Mouse (Mus musculus) forebrain, embryonic 14.5 days (tissue): Measurements from ENCODE around the gene Clec2g. TPM values are rescaled to one million over a fixed set of nuclear protein-coding genes. Genes with fewer than 3 reads are reported as not detected.
"Not testable (repeated sequence)": the region's sequence is repeated elsewhere in the genome, so short reads cannot be mapped to it uniquely, and the experiment has no call there.

Experiments used
- ATAC-seq: fragments of 200-750 bp; cut with Nextera tagmentation; 2 replicates; pipeline ENCODE4 v1.8.0; 2017; ENCODE audit warnings: mild to moderate bottlenecking, moderate library complexity
- DNase-seq: peaks from one replicate; pipeline ENCODE4 v3.0.0-alpha.2; 2015; ENCODE audit warnings: low spot score
- H3K27ac ChIP-seq: fragments of 300-500 bp; sonication (generic); 2 replicates; pipeline ENCODE4 v1.5.1; 2014; ENCODE audit warnings: low read depth, mild to moderate bottlenecking, control low read depth, low read length, moderate library complexity
- H3K27me3 ChIP-seq: fragments of 300-500 bp; sonication (generic); replicated peaks from 2 replicates; pipeline ENCODE4 v1.6.1; 2014; ENCODE audit warnings: low read length, control low read depth, mixed read lengths; ENCODE audit not compliant: control insufficient read depth, insufficient read depth
- H3K36me3 ChIP-seq: fragments of 300-500 bp; sonication (generic); 2 replicates; pipeline ENCODE4 v1.6.1; 2014; ENCODE audit warnings: low read length, control low read depth; ENCODE audit not compliant: control insufficient read depth, insufficient read depth
- H3K4me1 ChIP-seq: fragments of 300-500 bp; sonication (generic); 2 replicates; pipeline ENCODE4 v1.6.1; 2014; ENCODE audit warnings: antibody characterized with exemption, low read length, control low read depth; ENCODE audit not compliant: control insufficient read depth, insufficient read depth
- H3K4me2 ChIP-seq: fragments of 300-500 bp; sonication (generic); 2 replicates; pipeline ENCODE4 v1.6.1; 2014; ENCODE audit warnings: mild to moderate bottlenecking, control low read depth, low read length
- H3K4me3 ChIP-seq: fragments of 300-500 bp; sonication (generic); 2 replicates; pipeline ENCODE4 v1.5.1; 2014; ENCODE audit warnings: low read depth, low read length, control low read depth
- H3K9ac ChIP-seq: fragments of 300-500 bp; sonication (generic); 2 replicates; pipeline ENCODE4 v1.6.1; 2014; ENCODE audit warnings: mild to moderate bottlenecking, low read length, control low read depth, moderate library complexity
- H3K9me3 ChIP-seq: fragments of 300-500 bp; sonication (generic); replicated peaks from 2 replicates; pipeline ENCODE4 v1.6.1; 2016; ENCODE audit warnings: low read length, control low read depth, mixed read lengths; ENCODE audit not compliant: control insufficient read depth
- WGBS: fragments of 180-500 bp; shearing (Covaris S2); extraction: QIAGEN DNeasy Blood & Tissue Kit; methylation state at CpG from one replicate; pipeline ENCODE4 v1.1.7; 2014; 5-methylcytosine and 5-hydroxymethylcytosine counted together
- polyA plus RNA-seq: library from polyadenylated mRNA; unstranded; fragments of >200 nt; fragmentation: Nextera tagmentation; extraction: Ambion mirVana; gene quantifications from 2 replicates; pipeline ENCODE4 v1.2.1, GENCODE M21; 2014

Clec2g gene
- polyA plus RNA-seq: not detected in 2 replicates

GRCm38 (mm10) chr6:128934081-128934480 is at the start of gene Clec2g:
TSS of gene Clec2g (plus strand) at chr6:128934381.
- not testable (repeated sequence) for H3K27me3 ChIP-seq, H3K9me3 ChIP-seq, DNase-seq, H3K4me1 ChIP-seq, ATAC-seq, H3K27ac ChIP-seq, H3K36me3 ChIP-seq, H3K9ac ChIP-seq, H3K4me3 ChIP-seq, H3K4me2 ChIP-seq
- 91% methylated on average over 4 of the region's 4 CpGs for whole genome bisulfite sequencing

GRCm38 (mm10) chr6:128887091-128887790 is 46.9 kb upstream of the Clec2g start, which contains the start of gene Clec2i:
TSS of gene Clec2i (plus strand) at chr6:128887588.
- not testable (repeated sequence) for H3K27ac ChIP-seq, DNase-seq, H3K4me3 ChIP-seq, ATAC-seq, H3K4me1 ChIP-seq, H3K27me3 ChIP-seq, H3K9ac ChIP-seq, H3K36me3 ChIP-seq, H3K4me2 ChIP-seq, H3K9me3 ChIP-seq
- WGBS: 84% methylated on average over 6 of the region's 6 CpGs

- no peaks in the 10 kb centered on the region for H3K4me1 ChIP-seq
- no peak overlapping the region for H3K27ac ChIP-seq
- no peaks in the 10 kb centered on the region for H3K27me3 ChIP-seq
- no peak for ATAC-seq
- no peak overlapping the region for H3K4me3 ChIP-seq
- no peaks in the 10 kb centered on the region for H3K36me3 ChIP-seq
- WGBS: 82% methylated on average over 5 of the region's 5 CpGs
- H3K9me3 ChIP-seq: no peaks in the 10 kb centered on the region
- DNase-seq: no peak
- H3K4me2 ChIP-seq: no peak overlapping the region
- H3K9ac ChIP-seq: no peak overlapping the region
These were observed 45.3 kb upstream of the Clec2g start for GRCm38 (mm10) chr6:128888834-128889233.

GRCm38 (mm10) chr6:128890948-128891355 is 43.2 kb upstream of the Clec2g start, which contains the start of gene BC035044:
TSS of gene BC035044 (minus strand) at chr6:128891126.
- Histone ChIP-seq H3K9me3 (no peaks in the 10 kb centered on the region), H3K4me3 (no peak within 1 kb of the TSS), H3K4me2 (no peak within 1 kb of the TSS), H3K9ac (no peak within 1 kb of the TSS), H3K36me3 (no peaks in the 10 kb centered on the region), H3K27ac (no peak within 1 kb of the TSS), H3K4me1 (no peaks in the 10 kb centered on the region), H3K27me3 (no peaks in the 10 kb centered on the region)
- ATAC-seq: no peak
- DNase-seq: no peak
- 84% methylated on average over 2 of the region's 2 CpGs for WGBS

DNA sequence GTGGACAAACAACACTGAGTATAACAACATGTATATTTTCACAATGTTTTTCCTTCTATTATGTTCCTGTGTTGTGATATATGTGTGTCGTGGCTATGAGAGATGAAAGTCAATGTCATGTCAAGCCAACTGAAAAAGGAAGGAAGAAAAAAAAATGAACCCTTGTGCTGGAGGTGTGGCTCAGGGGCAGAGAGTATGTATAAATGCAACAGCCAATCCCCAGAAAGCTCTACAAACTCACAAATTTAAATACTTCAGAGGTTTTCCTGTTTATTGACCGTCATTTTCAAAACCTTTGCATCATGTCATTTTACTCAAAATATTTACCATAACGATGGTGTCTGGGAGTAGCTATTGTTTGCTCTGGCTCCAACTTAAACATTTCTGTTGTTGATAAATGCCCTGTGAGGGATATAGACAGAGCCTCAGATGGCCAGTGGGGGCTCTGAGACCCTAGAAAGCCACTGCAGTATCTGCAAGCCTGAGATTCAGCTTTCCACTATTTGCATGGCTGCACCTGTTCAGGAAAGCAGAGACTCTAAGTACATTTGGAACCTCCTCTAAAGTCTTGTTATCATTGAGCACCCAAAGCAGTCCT is 38.7 kb upstream of the Clec2g start:
- no peak overlapping the region for H3K9ac ChIP-seq
- H3K4me2 ChIP-seq: no peak overlapping the region
- no peaks in the 10 kb centered on the region for H3K9me3 ChIP-seq
- ATAC-seq (no peak), DNase-seq (no peak)
- no peak overlapping the region for H3K4me3 ChIP-seq
- H3K27ac ChIP-seq: no peak overlapping the region
- no peaks in the 10 kb centered on the region for H3K36me3 ChIP-seq
- H3K4me1 ChIP-seq: no peaks in the 10 kb centered on the region
- 85% methylated on average over 3 of the region's 3 CpGs for WGBS
- H3K27me3 ChIP-seq: no peaks in the 10 kb centered on the region

DNA sequence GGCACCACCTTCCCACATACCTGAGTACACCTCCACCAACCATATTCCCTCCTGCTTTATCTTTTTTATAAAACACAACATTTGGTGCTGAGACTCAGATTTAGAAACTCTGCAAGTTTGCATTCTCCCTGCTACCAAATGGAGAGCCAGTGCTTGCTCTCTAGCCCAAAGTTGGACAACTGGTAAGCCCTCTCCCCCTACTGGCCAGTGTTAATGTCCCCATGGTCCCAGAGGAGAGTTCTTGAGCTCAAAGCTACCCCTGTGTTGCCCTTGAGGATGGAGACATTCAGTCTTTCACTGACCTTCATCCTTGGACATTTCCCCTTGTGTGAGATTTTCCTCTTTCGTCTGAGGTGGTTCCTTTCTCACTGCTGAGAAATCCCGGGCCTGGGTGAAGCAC is 34.1 kb upstream of the Clec2g start:
- Histone ChIP-seq H3K9me3 (no peaks in the 10 kb centered on the region), H3K27ac (no peak overlapping the region), H3K36me3 (no peaks in the 10 kb centered on the region), H3K27me3 (no peaks in the 10 kb centered on the region), H3K4me2 (no peak overlapping the region), H3K4me3 (no peak overlapping the region), H3K9ac (no peak overlapping the region), H3K4me1 (no peaks in the 10 kb centered on the region)
- DNase-seq (no peak), ATAC-seq (no peak)
- WGBS: 93% methylated on average over 2 of the region's 2 CpGs

DNA sequence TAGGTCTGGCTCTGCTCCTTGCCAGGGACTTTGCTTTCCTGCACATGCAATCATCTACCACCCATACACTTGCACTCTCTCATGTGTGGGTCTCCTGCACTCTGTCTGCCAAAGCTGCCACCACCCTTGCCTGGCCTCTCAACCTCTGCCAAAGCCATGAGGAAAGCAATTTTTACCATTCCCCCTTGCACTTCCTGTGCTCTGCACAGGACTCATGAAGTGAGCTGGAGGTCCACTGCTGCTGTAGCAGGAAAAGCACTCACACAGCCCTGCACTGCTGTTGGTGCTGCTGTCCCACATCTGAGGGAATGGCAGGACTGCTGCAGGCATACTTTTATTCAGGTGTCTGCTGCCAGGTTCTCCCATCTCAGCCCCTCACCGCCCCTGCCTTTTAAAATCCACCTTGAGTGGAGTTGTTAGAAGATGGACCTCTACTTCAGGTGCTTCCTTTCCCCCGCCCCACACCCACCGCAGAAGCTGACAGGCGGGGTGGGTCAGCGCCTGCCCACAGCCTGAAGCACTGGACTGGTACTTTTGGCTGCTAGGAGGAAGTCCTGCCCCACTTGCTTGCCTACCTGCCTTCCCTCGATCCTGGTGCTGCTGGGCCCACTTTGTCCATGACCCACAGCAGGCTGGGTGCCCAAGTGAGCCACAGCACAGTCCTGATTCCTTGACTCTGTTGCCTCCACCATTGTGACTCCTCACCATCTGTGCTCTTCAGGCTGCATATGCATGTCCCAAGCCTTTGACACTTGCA is 33.2 kb upstream of the Clec2g start:
- H3K9me3 ChIP-seq, H3K4me2 ChIP-seq, H3K27me3 ChIP-seq, H3K4me3 ChIP-seq, H3K4me1 ChIP-seq, ATAC-seq, DNase-seq, H3K36me3 ChIP-seq, H3K27ac ChIP-seq, H3K9ac ChIP-seq: not testable (repeated sequence)
- 92% methylated on average over 5 of the region's 6 CpGs for WGBS

DNA sequence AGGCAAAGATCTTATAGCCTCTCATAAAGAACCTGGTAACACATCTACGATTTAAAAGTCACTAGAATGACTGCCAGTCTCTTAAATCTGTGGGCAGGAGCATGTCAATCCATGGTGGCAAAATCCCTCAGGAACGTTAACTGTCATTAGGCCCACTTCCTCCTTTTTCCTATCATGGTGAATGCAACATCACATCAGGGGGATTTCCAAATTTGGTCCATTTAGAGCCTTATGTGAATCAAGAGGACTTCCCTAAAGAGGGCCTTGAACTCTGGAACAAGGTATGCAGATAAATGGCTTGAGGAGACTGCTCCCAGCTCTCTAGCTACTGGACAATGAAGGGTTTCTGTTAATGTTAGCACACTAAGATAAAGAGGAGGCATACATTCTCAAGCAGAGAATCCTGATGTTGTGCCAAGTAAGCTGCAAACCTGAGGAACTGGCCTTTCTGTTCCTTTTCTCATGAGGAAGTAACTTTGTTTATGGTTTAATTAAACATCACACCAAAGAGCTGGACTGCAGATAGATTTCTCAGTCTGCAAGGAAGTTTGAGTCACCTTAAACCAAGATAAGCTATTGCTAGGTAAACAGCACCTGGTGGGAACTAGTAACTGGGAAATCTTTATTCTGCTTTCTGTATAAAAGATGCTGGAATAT is 20.5 kb upstream of the Clec2g start:
- no peak for DNase-seq
- Histone ChIP-seq H3K4me3 (no peak overlapping the region), H3K9ac (no peak overlapping the region), H3K27ac (no peak overlapping the region), H3K36me3 (no peaks in the 10 kb centered on the region), H3K9me3 (no peaks in the 10 kb centered on the region), H3K4me1 (no peaks in the 10 kb centered on the region), H3K27me3 (no peaks in the 10 kb centered on the region), H3K4me2 (no peak overlapping the region)
- WGBS: 91% methylated on average over 2 of the region's 2 CpGs
- ATAC-seq: no peak
